In genomic region chr15:101267053-101268032, GRCm38 (mm10) we compare ENCODE assay signal across 8 mouse cellular contexts. TPM values are rescaled to one million over a fixed set of nuclear protein-coding genes. Genes with fewer than 3 reads are reported as not detected.
DNase-seq lines count a peak whose midpoint lies in the region; ATAC-seq and TF ChIP-seq lines count a peak whose summit lies in the region.

No protein-coding gene starts in this region.

- no peak for TF ChIP-seq POLR2A in embryonic fibroblast, embryonic 13.5 days (IDR thresholded peaks at IDR 0.05; ENCODE audit: low read depth, low read length)
- TF ChIP-seq POLR2A in lung, adult 2 months (IDR thresholded peaks at IDR 0.05; ENCODE audit: borderline replicate concordance, extremely low read depth, low read depth, low read length): 0 out of 2 replicates have a peak, but pooled peaks have one; percentile 38

- no peaks in the 10 kb centered on the region for H3K9me3 ChIP-seq in neural tube, embryonic 11.5 days (ENCODE audit: control insufficient read depth, low read length)
- no peaks in the 10 kb centered on the region for H3K9me3 ChIP-seq in intestine, embryonic 14.5 days (ENCODE audit: control insufficient read depth, low read length)
- H3K9me3 ChIP-seq in stomach, postnatal 0 days (ENCODE audit: control insufficient read depth, low read length): no peaks in the 10 kb centered on the region

- H3K27ac ChIP-seq in neural tube, embryonic 11.5 days (ENCODE audit: low read depth, low read length): no peak overlapping the region
- no peak overlapping the region for H3K27ac ChIP-seq in embryonic fibroblast, embryonic 13.5 days (ENCODE audit: insufficient read depth, low read length)
- H3K27ac ChIP-seq in intestine, embryonic 14.5 days (ENCODE audit: low read depth): no peak overlapping the region
- peak overlapping the region; percentile 41 for H3K27ac ChIP-seq in stomach, postnatal 0 days (replicated peaks)

- no peak overlapping the region for H3K9ac ChIP-seq in neural tube, embryonic 11.5 days (ENCODE audit: low read length)
- peak overlapping the region; percentile 61 for H3K9ac ChIP-seq in intestine, embryonic 14.5 days (ENCODE audit: low read length)
- peak overlapping the region; percentile 60 for H3K9ac ChIP-seq in stomach, postnatal 0 days (ENCODE audit: low read length)

- H3K4me1 ChIP-seq in neural tube, embryonic 11.5 days (ENCODE audit: control insufficient read depth, insufficient read depth, low read length): peaks cover 9% of the 10 kb centered on the region
- peaks cover 5% of the 10 kb centered on the region for H3K4me1 ChIP-seq in embryonic fibroblast, embryonic 13.5 days (ENCODE audit: control insufficient read depth, insufficient read depth, low read length)
- H3K4me1 ChIP-seq in intestine, embryonic 14.5 days (replicated peaks; ENCODE audit: control insufficient read depth, insufficient read depth, low read length): peaks cover 24% of the 10 kb centered on the region
- H3K4me1 ChIP-seq in lung, adult 2 months (ENCODE audit: control insufficient read depth, insufficient read depth, low read length): peaks cover 18% of the 10 kb centered on the region
- H3K4me1 ChIP-seq in stomach, postnatal 0 days (replicated peaks; ENCODE audit: control insufficient read depth, insufficient read depth): peaks cover 9% of the 10 kb centered on the region; the same call in 1 of the 2 replicates

- DNase-seq in neural tube, embryonic 11.5 days (ENCODE audit: low spot score): no peak
- DNase-seq in neural tube, embryonic 10.5 days (ENCODE audit: extremely low spot score, low spot score): no peak
- DNase-seq in intestine, embryonic 14.5 days (ENCODE audit: low spot score): no peak
- peak; percentile 55 for DNase-seq in lung, adult 2 months
- DNase-seq in stomach, postnatal 0 days (ENCODE audit: low spot score): peak; percentile 57
- DNase-seq in yolk sac, embryonic 10.5 days (ENCODE audit: low spot score): no peak
- no peak for DNase-seq in layer of hippocampus, adult 18-20 months (ENCODE audit: low spot score in 2 of 2)

- peak overlapping the region; percentile 64 for H3K4me2 ChIP-seq in neural tube, embryonic 11.5 days (ENCODE audit: low read depth)
- peak overlapping the region; percentile 70 for H3K4me2 ChIP-seq in intestine, embryonic 14.5 days (ENCODE audit: low read length)
- peak overlapping the region; percentile 93 for H3K4me2 ChIP-seq in stomach, postnatal 0 days (replicated peaks; ENCODE audit: low read depth)

- peak overlapping the region; percentile 38 for H3K4me3 ChIP-seq in neural tube, embryonic 11.5 days (ENCODE audit: low read depth, low read length)
- peak overlapping the region; percentile 96 for H3K4me3 ChIP-seq in embryonic fibroblast, embryonic 13.5 days (ENCODE audit: insufficient read depth, low read length)
- peak overlapping the region; percentile 46 for H3K4me3 ChIP-seq in intestine, embryonic 14.5 days (ENCODE audit: low read depth, low read length)
- peak overlapping the region; percentile 67 for H3K4me3 ChIP-seq in lung, adult 2 months (replicated peaks; ENCODE audit: extremely low read depth, low read depth, low read length)
- peak overlapping the region; percentile 61 for H3K4me3 ChIP-seq in stomach, postnatal 0 days (ENCODE audit: low read depth, low read length)

- H3K36me3 ChIP-seq in neural tube, embryonic 11.5 days (ENCODE audit: control insufficient read depth, insufficient read depth, low read length): peaks cover under 1% of the 10 kb centered on the region; the same call in 1 of the 2 replicates
- peaks cover 24% of the 10 kb centered on the region for H3K36me3 ChIP-seq in intestine, embryonic 14.5 days (ENCODE audit: control insufficient read depth, insufficient read depth, low read length)
- peaks cover 11% of the 10 kb centered on the region; the same call in 1 of the 2 replicates for H3K36me3 ChIP-seq in stomach, postnatal 0 days (ENCODE audit: control insufficient read depth, insufficient read depth, low read length)

- TF ChIP-seq CTCF in embryonic fibroblast, embryonic 13.5 days (IDR thresholded peaks at IDR 0.05; ENCODE audit: borderline replicate concordance, insufficient read depth, low read length): no peak
- no peak for TF ChIP-seq CTCF in lung, adult 2 months (IDR thresholded peaks at IDR 0.05; ENCODE audit: insufficient read depth, low read length)
- TF ChIP-seq CTCF in stomach, postnatal 0 days (IDR thresholded peaks at IDR 0.05; ENCODE audit: low read depth): no peak

- TF ChIP-seq EP300 in stomach, postnatal 0 days (optimal IDR thresholded peaks at IDR 0.05): no peak

- H3K27me3 ChIP-seq in neural tube, embryonic 11.5 days (ENCODE audit: control insufficient read depth, insufficient read depth, low read length): peaks cover 17% of the 10 kb centered on the region
- H3K27me3 ChIP-seq in intestine, embryonic 14.5 days (replicated peaks; ENCODE audit: control insufficient read depth, insufficient read depth, low read length): no peaks in the 10 kb centered on the region
- H3K27me3 ChIP-seq in stomach, postnatal 0 days (ENCODE audit: control insufficient read depth, insufficient read depth, low read length): no peaks in the 10 kb centered on the region

- 4% methylated on average over 25 of the region's 25 CpGs for WGBS in neural tube, embryonic 11.5 days
- 3% methylated on average over 25 of the region's 25 CpGs for WGBS in intestine, embryonic 14.5 days
- WGBS in lung, adult 2 months: 1% methylated on average over 25 of the region's 25 CpGs
- 4% methylated on average over 25 of the region's 25 CpGs for WGBS in stomach, postnatal 0 days

- ATAC-seq in neural tube, embryonic 11.5 days (ENCODE audit: insufficient read depth, low FRiP score, low TSS enrichment): no peak
- ATAC-seq in intestine, embryonic 14.5 days (replicated peaks; ENCODE audit: low FRiP score, low TSS enrichment, low read depth): peak; percentile 32
- ATAC-seq in stomach, postnatal 0 days (ENCODE audit: low FRiP score, low TSS enrichment): peak; percentile 8; the same call in 1 of the 2 replicates

RNA-seq across cellular contexts. Expression of gene Nr4a1, which starts 13.3 kb away (rescaled TPM):
- polyA plus RNA-seq in neural tube, embryonic 11.5 days (2014; fragmentation: Nextera tagmentation; extraction: Ambion mirVana): 3.2 and 4.4 TPM in 2 replicates
- 60.9 and 68.2 TPM in 2 replicates for polyA plus RNA-seq in embryonic fibroblast, embryonic 13.5 days (2011; ENCODE audit: insufficient read length, low read depth, missing spikeins)
- 6.4 and 6.9 TPM in 2 replicates for polyA plus RNA-seq in intestine, embryonic 14.5 days (2014; fragmentation: Nextera tagmentation; extraction: Ambion mirVana)
- 40.0 and 43.4 TPM in 2 replicates for polyA plus RNA-seq in lung, adult 2 months (2012; rRNA removed)
- 9.4 and 17.1 TPM in 2 replicates for polyA plus RNA-seq in stomach, postnatal 0 days (2015; fragmentation: Nextera tagmentation; extraction: Ambion mirVana)
- total RNA-seq in layer of hippocampus, adult 18-20 months (2021): 100 to 1,000 TPM in 1 of 2 experiments, 10 to 100 TPM in 1; 87.1 to 105 TPM

RNA-seq across cellular contexts. Expression of gene Atg101, which starts 16.7 kb away (rescaled TPM):
- 69.5 and 74.4 TPM in 2 replicates for polyA plus RNA-seq in neural tube, embryonic 11.5 days (2014; fragmentation: Nextera tagmentation; extraction: Ambion mirVana)
- polyA plus RNA-seq in embryonic fibroblast, embryonic 13.5 days (2011; ENCODE audit: insufficient read length, low read depth, missing spikeins): 20.4 and 21.3 TPM in 2 replicates
- 65.4 and 67.1 TPM in 2 replicates for polyA plus RNA-seq in intestine, embryonic 14.5 days (2014; fragmentation: Nextera tagmentation; extraction: Ambion mirVana)
- polyA plus RNA-seq in lung, adult 2 months (2012; rRNA removed): 36.1 and 38.6 TPM in 2 replicates
- 49.3 and 50.4 TPM in 2 replicates for polyA plus RNA-seq in stomach, postnatal 0 days (2015; fragmentation: Nextera tagmentation; extraction: Ambion mirVana)
- total RNA-seq in layer of hippocampus, adult 18-20 months (2021): 10 to 100 TPM; 53.2 to 57.5 TPM

RNA-seq across cellular contexts. Expression of gene 6030408B16Rik, which starts 25.7 kb away (rescaled TPM):
- polyA plus RNA-seq in neural tube, embryonic 11.5 days (2014; fragmentation: Nextera tagmentation; extraction: Ambion mirVana): 0.33 and 0.42 TPM in 2 replicates
- polyA plus RNA-seq in embryonic fibroblast, embryonic 13.5 days (2011; ENCODE audit: insufficient read length, low read depth, missing spikeins): not detected in 2 replicates
- 5.9 and 6.6 TPM in 2 replicates for polyA plus RNA-seq in intestine, embryonic 14.5 days (2014; fragmentation: Nextera tagmentation; extraction: Ambion mirVana)
- 35.1 and 39.4 TPM in 2 replicates for polyA plus RNA-seq in lung, adult 2 months (2012; rRNA removed)
- 2.4 TPM in 2 replicates for polyA plus RNA-seq in stomach, postnatal 0 days (2015; fragmentation: Nextera tagmentation; extraction: Ambion mirVana)
- under 1 TPM; 0.27 to 0.66 TPM for total RNA-seq in layer of hippocampus, adult 18-20 months (2021)

RNA-seq across cellular contexts. Expression of gene Grasp, which starts 43.4 kb away (rescaled TPM):
- 6.6 TPM in 2 replicates for polyA plus RNA-seq in neural tube, embryonic 11.5 days (2014; fragmentation: Nextera tagmentation; extraction: Ambion mirVana)
- polyA plus RNA-seq in embryonic fibroblast, embryonic 13.5 days (2011; ENCODE audit: insufficient read length, low read depth, missing spikeins): 9.0 and 9.3 TPM in 2 replicates
- polyA plus RNA-seq in intestine, embryonic 14.5 days (2014; fragmentation: Nextera tagmentation; extraction: Ambion mirVana): 3.5 and 4.2 TPM in 2 replicates
- 36.6 and 58.8 TPM in 2 replicates for polyA plus RNA-seq in lung, adult 2 months (2012; rRNA removed)
- polyA plus RNA-seq in stomach, postnatal 0 days (2015; fragmentation: Nextera tagmentation; extraction: Ambion mirVana): 2.0 TPM in 2 replicates
- total RNA-seq in layer of hippocampus, adult 18-20 months (2021): 10 to 100 TPM; 75.9 to 86.7 TPM

Comparison
In these comparisons a context has a peak if more than half of its experiments do, and no peak if none do; other contexts are left out.
1. DNase-seq: peak in lung, adult 2 months (single experiment) and stomach, postnatal 0 days (single experiment); none in neural tube, embryonic 11.5 days (single experiment), neural tube, embryonic 10.5 days (single experiment), intestine, embryonic 14.5 days (single experiment), yolk sac, embryonic 10.5 days (single experiment) and layer of hippocampus, adult 18-20 months (0 of 2).
2. H3K4me3 ChIP-seq: peak in every context shown above with its lines; median percentile 96 in embryonic fibroblast, embryonic 13.5 days; 67 in lung, adult 2 months; 61 in stomach, postnatal 0 days; 46 in intestine, embryonic 14.5 days; 38 in neural tube, embryonic 11.5 days.
3. Peak in every context shown above with its lines, with median percentiles within 50 percentile points of each other: H3K4me2 ChIP-seq.